14 mouse cellular contexts compared by ENCODE assay signal in the genomic region with DNA sequence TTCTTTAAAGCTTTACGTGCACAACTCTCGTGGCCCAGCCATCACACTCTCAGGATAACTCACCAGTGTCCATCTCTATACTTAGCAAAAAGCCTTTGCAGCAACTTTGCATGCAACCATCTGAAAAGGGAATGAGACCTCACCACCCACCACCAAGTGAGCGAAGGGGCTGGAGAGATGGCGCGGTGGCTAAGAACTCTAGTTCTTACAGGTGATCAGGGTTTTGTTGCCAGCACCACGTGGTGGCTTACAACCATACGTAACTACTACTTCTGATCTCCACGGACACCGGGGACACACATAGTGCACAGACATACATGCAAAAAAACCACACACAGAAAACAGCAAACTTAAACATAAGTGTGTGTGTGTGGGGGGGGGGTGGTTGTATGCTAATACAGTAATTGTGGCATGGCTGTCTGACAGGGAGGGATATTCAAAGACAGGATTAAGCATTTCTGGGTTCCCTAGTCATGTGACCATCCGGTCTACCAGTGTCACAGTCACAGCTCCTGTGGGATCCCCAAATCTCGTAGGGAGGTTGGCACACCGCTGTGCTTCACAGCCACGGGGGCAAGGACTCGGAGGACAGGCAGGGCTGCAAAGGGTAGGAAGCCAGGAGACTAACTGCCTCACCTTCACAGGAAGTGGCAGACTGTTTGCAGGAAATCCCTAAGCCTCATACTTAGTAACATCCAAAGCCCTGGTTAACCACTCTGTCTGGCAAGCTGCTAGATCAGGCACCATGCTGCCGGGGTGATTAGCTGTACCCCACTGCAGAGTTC. TPM values are rescaled to one million over a fixed set of nuclear protein-coding genes. Genes with fewer than 3 reads are reported as not detected.
A peak's percentile ranks its signal among the peaks of the same experiment; 100 is the strongest.
DNase-seq lines count a peak whose midpoint lies in the region; ATAC-seq and TF ChIP-seq lines count a peak whose summit lies in the region.
"Had no signal": no experiment of that assay in that cellular context is flagged by ENCODE, and none has a peak within 500 bp of the region (broad histone marks: within the 10 kb centered on the region; RNA-seq: fewer than 3 reads in every experiment).

No protein-coding gene starts in this region.

- H3K36me3 ChIP-seq in heart, postnatal 0 days (replicated peaks; ENCODE audit: control insufficient read depth, insufficient read depth, low read length): peaks cover 11% of the 10 kb centered on the region
- H3K36me3 ChIP-seq in myocyte (ENCODE audit: control insufficient read depth, insufficient read depth): no peaks in the 10 kb centered on the region
- no peaks in the 10 kb centered on the region for H3K36me3 ChIP-seq in midbrain, postnatal 0 days (ENCODE audit: insufficient read depth, low read length)
- H3K36me3 ChIP-seq: lung, embryonic 15.5 days; stomach, embryonic 15.5 days had no signal

- TF ChIP-seq POLR2A in myocyte (IDR thresholded peaks at IDR 0.05; ENCODE audit: insufficient read length, low read depth): no peak

- H3K9me3 ChIP-seq in heart, postnatal 0 days (replicated peaks; ENCODE audit: control insufficient read depth, low read length): no peaks in the 10 kb centered on the region
- H3K9me3 ChIP-seq in midbrain, postnatal 0 days (ENCODE audit: low read length): no peaks in the 10 kb centered on the region
- H3K9me3 ChIP-seq: lung, embryonic 15.5 days; stomach, embryonic 15.5 days had no signal

- intact Hi-C loops in heart, postnatal 36 days (cut with DNase I): no loop called here

- no peaks in the 10 kb centered on the region for H3K79me2 ChIP-seq in myocyte (ENCODE audit: control insufficient read depth, insufficient read depth)

- H3K9ac ChIP-seq in heart, postnatal 0 days (replicated peaks; ENCODE audit: low read depth, low read length): no peak overlapping the region; the same call in 1 of the 2 replicates
- H3K9ac ChIP-seq in midbrain, postnatal 0 days (replicated peaks; ENCODE audit: low read length, poor library complexity, severe bottlenecking): no peak overlapping the region
- H3K9ac ChIP-seq: lung, embryonic 15.5 days; stomach, embryonic 15.5 days had no signal

- H3K27ac ChIP-seq in heart, postnatal 0 days (ENCODE audit: low read depth): peak overlapping the region; percentile 94
- no peak overlapping the region for H3K27ac ChIP-seq in midbrain, postnatal 0 days (ENCODE audit: low read depth, low read length)
- H3K27ac ChIP-seq: lung, embryonic 15.5 days; stomach, embryonic 15.5 days had no signal

- no peaks in the 10 kb centered on the region for H3K27me3 ChIP-seq in heart, postnatal 0 days (ENCODE audit: control insufficient read depth, insufficient read depth, low read length)
- H3K27me3 ChIP-seq in myocyte (ENCODE audit: control insufficient read depth, insufficient read depth, insufficient read length): peaks cover 30% of the 10 kb centered on the region
- no peaks in the 10 kb centered on the region for H3K27me3 ChIP-seq in midbrain, postnatal 0 days (ENCODE audit: insufficient read depth, low read length)
- H3K27me3 ChIP-seq: lung, embryonic 15.5 days; stomach, embryonic 15.5 days had no signal

- 72% methylated on average over 15 of the region's 15 CpGs for WGBS in heart, postnatal 0 days
- 92% methylated on average over 15 of the region's 15 CpGs for WGBS in midbrain, postnatal 0 days

- H3K4me1 ChIP-seq in heart, postnatal 0 days (ENCODE audit: control insufficient read depth, insufficient read depth): peaks cover 58% of the 10 kb centered on the region
- H3K4me1 ChIP-seq in midbrain, postnatal 0 days (ENCODE audit: insufficient read depth, low read length): no peaks in the 10 kb centered on the region
- H3K4me1 ChIP-seq: lung, embryonic 15.5 days had no signal

- H3K4me3 ChIP-seq in heart, postnatal 0 days (ENCODE audit: low read depth, low read length): no peak overlapping the region
- no peak overlapping the region for H3K4me3 ChIP-seq in myocyte
- H3K4me3 ChIP-seq in midbrain, postnatal 0 days (ENCODE audit: low read depth, low read length): no peak overlapping the region
- H3K4me3 ChIP-seq: lung, embryonic 15.5 days; stomach, embryonic 15.5 days had no signal

- TF ChIP-seq EP300 in heart, postnatal 0 days (IDR thresholded peaks at IDR 0.05; ENCODE audit: low read depth): no peak

- no peak overlapping the region for H3ac ChIP-seq in myocyte (ENCODE audit: control insufficient read depth, insufficient read length)

- DNase-seq in heart, adult 11 months: peak; percentile 92
- no peak for DNase-seq in heart, postnatal 36 days
- DNase-seq in 416B (ENCODE audit: low read depth) (peak; percentile 85), MN1 (ENCODE audit: low spot score) (no peak)
- DNase-seq in heart, postnatal 0 days (ENCODE audit: low spot score): no peak
- no peak for DNase-seq in midbrain, postnatal 0 days (ENCODE audit: low spot score)
- no peak for DNase-seq in neural tube, embryonic 10.5 days (ENCODE audit: extremely low spot score, low spot score)
- DNase-seq: adrenal gland, postnatal 14 days; cerebellum, adult 18-20 months; kidney, postnatal 14 days; retina, postnatal 1 day had no signal

- ATAC-seq in heart, postnatal 0 days (ENCODE audit: insufficient read depth, low read depth): no peak
- no peak for ATAC-seq in midbrain, postnatal 0 days (ENCODE audit: low FRiP score)

- TF ChIP-seq CTCF in heart, postnatal 0 days (IDR thresholded peaks at IDR 0.05; ENCODE audit: low read depth): no peak
- no peak for TF ChIP-seq CTCF in midbrain, postnatal 0 days (IDR thresholded peaks at IDR 0.05)

- H3K4me2 ChIP-seq in heart, postnatal 0 days (ENCODE audit: low read depth, low read length): no peak overlapping the region
- H3K4me2 ChIP-seq in myocyte (ENCODE audit: low read depth): peak overlapping the region; percentile 72
- no peak overlapping the region for H3K4me2 ChIP-seq in midbrain, postnatal 0 days (ENCODE audit: low read depth, low read length, poor library complexity, severe bottlenecking)
- H3K4me2 ChIP-seq: lung, embryonic 15.5 days; stomach, embryonic 15.5 days had no signal

TF ChIP-seq in myocyte, 11 proteins besides CTCF, POLR2A, EP300 and RAD21:
- TF ChIP-seq MYOG (IDR thresholded peaks at IDR 0.05; ENCODE audit: control insufficient read depth in 1 of 3, insufficient read depth in 1 of 3, insufficient read length in 2 of 3, low read depth in 2 of 3) (no peak), MAX (IDR thresholded peaks at IDR 0.05; ENCODE audit: low read depth) (no peak), USF1 (IDR thresholded peaks at IDR 0.05; ENCODE audit: low read depth) (no peak), TCF3 (IDR thresholded peaks at IDR 0.05; ENCODE audit: insufficient read length, low read depth) (no peak), REST (IDR thresholded peaks at IDR 0.05; ENCODE audit: insufficient read depth, insufficient read length) (no peak), TCF12 (IDR thresholded peaks at IDR 0.05; ENCODE audit: insufficient read depth, poor library complexity, severe bottlenecking) (no peak), SRF (IDR thresholded peaks at IDR 0.05; ENCODE audit: control insufficient read depth, insufficient read length, low read depth) (no peak), MYOD1 (IDR thresholded peaks at IDR 0.05; ENCODE audit: control insufficient read depth in 1 of 3, insufficient read length in 2 of 3, low read depth in 2 of 3) (no peak), E2F4 (IDR thresholded peaks at IDR 0.05; ENCODE audit: insufficient read depth) (no peak), CEBPB (IDR thresholded peaks at IDR 0.05; ENCODE audit: insufficient read depth, poor library complexity, severe bottlenecking) (no peak)

RNA-seq across cellular contexts. Expression of a gene that starts 21.8 kb away (rescaled TPM):
- total RNA-seq in heart, postnatal 36 days (2021): 10 to 100 TPM; 14.3 to 15.8 TPM
- total RNA-seq in heart, postnatal 0 days (2014; rRNA removed; ENCODE audit: low replicate concordance): 28.7 and 34.9 TPM in 2 replicates
- 14.6 and 18.0 TPM in 2 replicates for polyA plus RNA-seq in heart, postnatal 0 days (2015; fragmentation: Nextera tagmentation; extraction: Ambion mirVana)
- 4.7 TPM for polyA plus RNA-seq in myocyte (2012; fragmentation: generic; extraction: Trizol)
- total RNA-seq in midbrain, postnatal 0 days (2014; rRNA removed): 0.77 and 0.85 TPM in 2 replicates
- 0.35 and 0.93 TPM in 2 replicates for polyA plus RNA-seq in midbrain, postnatal 0 days (2015; fragmentation: Nextera tagmentation; extraction: Ambion mirVana)

RNA-seq across cellular contexts. Expression of a gene that starts 32.5 kb away (rescaled TPM):
- 10 to 100 TPM; 24.7 to 32.1 TPM for total RNA-seq in heart, postnatal 36 days (2021)
- total RNA-seq in heart, postnatal 0 days (2014; rRNA removed; ENCODE audit: low replicate concordance): 30.7 and 56.3 TPM in 2 replicates
- 23.4 and 24.0 TPM in 2 replicates for polyA plus RNA-seq in heart, postnatal 0 days (2015; fragmentation: Nextera tagmentation; extraction: Ambion mirVana)
- polyA plus RNA-seq in myocyte (2012; fragmentation: generic; extraction: Trizol): 60.6 TPM
- 31.2 and 47.0 TPM in 2 replicates for total RNA-seq in midbrain, postnatal 0 days (2014; rRNA removed)
- polyA plus RNA-seq in midbrain, postnatal 0 days (2015; fragmentation: Nextera tagmentation; extraction: Ambion mirVana): 24.9 and 29.0 TPM in 2 replicates

Comparison
In these comparisons a context has a peak if more than half of its experiments do, and no peak if none do; other contexts are left out.
1. DNase-seq: peak in heart, adult 11 months (single experiment) and 416B (single experiment); none in heart, postnatal 36 days (0 of 2), heart, postnatal 0 days (single experiment), MN1 (single experiment), midbrain, postnatal 0 days (single experiment) and neural tube, embryonic 10.5 days (single experiment).